ENCODE assay signal across 24 mouse cellular contexts in the genomic region with DNA sequence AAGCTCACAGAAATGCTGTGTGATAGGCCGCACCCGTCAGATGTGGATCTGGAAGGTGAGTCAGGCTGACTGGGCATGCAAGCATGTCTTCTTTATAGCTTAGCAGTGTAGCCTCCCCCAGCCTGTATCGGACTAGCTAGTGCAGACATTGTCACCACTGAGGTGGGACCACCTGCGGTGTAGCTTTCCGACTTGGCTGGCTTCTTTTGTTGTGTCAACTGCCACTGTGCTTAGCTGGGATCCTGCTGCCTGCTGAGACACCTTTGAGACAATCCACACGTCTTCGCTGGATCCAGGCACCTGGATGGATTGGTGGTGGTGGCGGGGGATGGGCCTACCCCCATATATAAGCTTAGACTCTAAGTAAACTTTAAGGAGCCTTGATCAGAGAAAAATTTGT.
"Had no signal": no experiment of that assay in that cellular context is flagged by ENCODE, and none has a peak within 500 bp of the region (broad histone marks: within the 10 kb centered on the region; RNA-seq: fewer than 3 reads in every experiment).

No protein-coding gene starts in this region.

- H3K4me3 ChIP-seq: gastrocnemius, adult 2 months; heart, adult 2 months; heart, embryonic 12.5 days; hindbrain, embryonic 10.5 days; hindbrain, embryonic 12.5 days; intestine, embryonic 15.5 days; kidney, embryonic 15.5 days; left cerebral cortex, adult 2 months; limb, embryonic 13.5 days; limb, embryonic 15.5 days; liver, embryonic 12.5 days had no signal

- H3K36me3 ChIP-seq: heart, embryonic 12.5 days; hindbrain, embryonic 10.5 days; hindbrain, embryonic 12.5 days; intestine, embryonic 15.5 days; kidney, embryonic 15.5 days; limb, embryonic 13.5 days; limb, embryonic 15.5 days; liver, embryonic 12.5 days had no signal

- H3K9me3 ChIP-seq: hindbrain, embryonic 10.5 days; hindbrain, embryonic 12.5 days; intestine, embryonic 15.5 days; kidney, embryonic 15.5 days; limb, embryonic 13.5 days; limb, embryonic 15.5 days; liver, embryonic 12.5 days had no signal

- H3K27me3 ChIP-seq: intestine, embryonic 15.5 days; kidney, embryonic 15.5 days; limb, embryonic 13.5 days; limb, embryonic 15.5 days; liver, embryonic 12.5 days had no signal

- DNase-seq: gastrocnemius, adult 2 months; gastrocnemius, postnatal 10 days; gastrocnemius, postnatal 25 days; heart, adult 2 months; heart, postnatal 10 days; heart, postnatal 4 days; kidney, adult 18-20 months; kidney, adult 9 months; kidney, postnatal 14 days; kidney, postnatal 36 days; layer of hippocampus, adult 9-11 months; left cerebral cortex, postnatal 4 days had no signal

- H3K4me1 ChIP-seq: heart, embryonic 12.5 days; hindbrain, embryonic 12.5 days; intestine, embryonic 15.5 days; kidney, embryonic 15.5 days; limb, embryonic 13.5 days; limb, embryonic 15.5 days; liver, embryonic 12.5 days had no signal

- H3K27ac ChIP-seq: gastrocnemius, adult 2 months; heart, adult 2 months; hindbrain, embryonic 10.5 days; hindbrain, embryonic 12.5 days; hindbrain, embryonic 14.5 days; intestine, embryonic 15.5 days; kidney, embryonic 15.5 days; kidney, postnatal 0 days; left cerebral cortex, adult 2 months; limb, embryonic 13.5 days; limb, embryonic 15.5 days; liver, embryonic 12.5 days; liver, embryonic 14.5 days had no signal

- H3K9ac ChIP-seq: heart, embryonic 12.5 days; hindbrain, embryonic 12.5 days; hindbrain, embryonic 14.5 days; intestine, embryonic 15.5 days; kidney, embryonic 15.5 days; limb, embryonic 13.5 days; limb, embryonic 15.5 days; liver, embryonic 12.5 days; liver, embryonic 14.5 days had no signal
